Mouse (Mus musculus) liver, embryonic 14.5 days (tissue): ENCODE measurements around the gene Lhx5. TPM values are rescaled to one million over a fixed set of nuclear protein-coding genes. Genes with fewer than 3 reads are reported as not detected.

Experiments
- ATAC-seq: fragments of 200-750 bp; cut with Nextera tagmentation; 2 replicates; pipeline ENCODE4 v1.8.0; 2017; ENCODE audit warnings: moderate number of reproducible peaks, mild to moderate bottlenecking, moderate library complexity; ENCODE audit not compliant: insufficient read depth
- DNase-seq, 3 experiments: peaks; one replicate each; pipeline ENCODE4 v3.0.0-alpha.2; 2012 to 2013; ENCODE audit warnings: low read depth in 3 of 3, low spot score in 3 of 3
- H3K27ac ChIP-seq: fragments of 300-500 bp; sonication (generic); 2 replicates; pipeline ENCODE4 v1.5.1; 2014; ENCODE audit warnings: moderate library complexity, mild to moderate bottlenecking, control low read depth, inconsistent platforms
- H3K27me3 ChIP-seq: fragments of 300-500 bp; sonication (generic); 2 replicates; pipeline ENCODE4 v1.6.1; 2014; ENCODE audit warnings: mild to moderate bottlenecking, low read length, moderate library complexity; ENCODE audit not compliant: control insufficient read depth, insufficient read depth
- H3K36me3 ChIP-seq: fragments of 300-500 bp; sonication (generic); replicated peaks from 2 replicates; pipeline ENCODE4 v1.6.1; 2014; ENCODE audit warnings: low read depth; ENCODE audit not compliant: control insufficient read depth, insufficient read depth
- H3K4me1 ChIP-seq, 2 experiments: fragments of 200-500 bp in 1 of 2; fragments of 300-500 bp in 1 of 2; sonication (generic) in 1 of 2; replicated peaks; 2 replicates each; pipeline ENCODE4 v1.6.1; 2012 to 2014; ENCODE audit warnings: antibody characterized with exemption in 1 of 2, inconsistent platforms in 1 of 2, low read length in 1 of 2; ENCODE audit not compliant: control insufficient read depth in 2 of 2, insufficient read depth in 2 of 2
- H3K4me2 ChIP-seq: fragments of 300-500 bp; sonication (generic); 2 replicates; pipeline ENCODE4 v1.6.1; 2014; ENCODE audit warnings: low read depth, mild to moderate bottlenecking, control low read depth, moderate library complexity
- H3K4me3 ChIP-seq, 2 experiments: fragments of 200-500 bp in 1 of 2; fragments of 300-500 bp in 1 of 2; sonication (generic) in 1 of 2; 2 replicates each; pipeline ENCODE4 v1.5.1; 2012 to 2014; ENCODE audit warnings: low read depth in 2 of 2, low read length in 2 of 2, mild to moderate bottlenecking in 2 of 2, control low read depth in 1 of 2, inconsistent platforms in 1 of 2, moderate library complexity in 1 of 2; ENCODE audit not compliant: insufficient read depth in 1 of 2
- H3K9ac ChIP-seq: fragments of 300-500 bp; sonication (generic); replicated peaks from 2 replicates; pipeline ENCODE4 v1.6.1; 2014; ENCODE audit warnings: mild to moderate bottlenecking, control low read depth, moderate library complexity
- H3K9me3 ChIP-seq: fragments of 300-500 bp; sonication (generic); 2 replicates; pipeline ENCODE4 v1.6.1; 2016; ENCODE audit warnings: low read length, mixed read lengths; ENCODE audit not compliant: control insufficient read depth
- CTCF ChIP-seq: IDR thresholded peaks from 2 replicates; pipeline ENCODE4 v1.5.1; 2016; ENCODE audit warnings: antibody characterized with exemption, low read depth, control low read depth
- EP300 ChIP-seq: IDR thresholded peaks from 2 replicates; pipeline ENCODE4 v1.6.1; 2016; ENCODE audit warnings: antibody characterized with exemption, low read depth
- WGBS: fragments of 180-500 bp; shearing (Covaris S2); extraction: QIAGEN DNeasy Blood & Tissue Kit; methylation state at CpG from one replicate; pipeline ENCODE4 v1.1.7; 2014; ENCODE audit not compliant: insufficient replicate concordance; 5-methylcytosine and 5-hydroxymethylcytosine counted together
- polyA plus RNA-seq, 2 experiments: library from polyadenylated mRNA; depleted of rRNA in 1 of 2; stranded (reverse) in 1 of 2; unstranded in 1 of 2; fragments of >200 nt; fragmentation: Nextera tagmentation in 1 of 2; extraction: Ambion mirVana in 1 of 2; gene quantifications; 2 replicates each; pipeline versions ENCODE4 v1.2.1 to v1.2.3; 2012 to 2014

Gene Lhx5
- polyA plus RNA-seq, 2 experiments, result not detected

DNA sequence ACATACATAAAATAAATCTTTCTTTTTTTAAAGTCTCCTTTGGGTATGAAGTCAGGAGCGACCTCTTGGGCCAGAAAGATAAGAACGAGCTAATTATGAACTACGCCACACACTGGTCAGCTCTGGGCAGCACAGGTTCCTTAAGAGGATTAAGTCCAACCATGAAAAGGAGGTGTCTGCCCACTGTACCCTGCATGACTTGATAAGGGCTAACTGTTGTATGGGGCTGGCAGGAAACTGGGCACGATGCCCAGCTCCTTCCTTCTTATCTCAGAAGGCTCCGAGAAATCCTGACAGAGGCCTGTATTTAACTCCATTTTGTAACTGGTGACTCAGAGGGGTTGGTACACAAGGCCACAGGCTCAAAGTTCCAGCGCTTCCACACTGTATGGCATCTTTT lies 34.4 kb downstream of the Lhx5 start:
- Histone ChIP-seq H3K9me3 (no peaks in the 10 kb centered on the region), H3K27me3 (peaks cover 2% of the 10 kb centered on the region; the same call in 1 of the 2 replicates), H3K4me3 (no peak overlapping the region), H3K4me2 (no peak overlapping the region), H3K27ac (no peak overlapping the region), H3K36me3 (no peaks in the 10 kb centered on the region), H3K9ac (no peak overlapping the region), H3K4me1 (no peaks in the 10 kb centered on the region)
- 45% methylated on average over 6 of the region's 6 CpGs for WGBS
- TF ChIP-seq EP300 (no peak), CTCF (0 out of 2 replicates have a peak, but pooled peaks have one; percentile 10)
- ATAC-seq (peak; percentile 39; the same call in 1 of the 2 replicates), DNase-seq (no peak)

DNA sequence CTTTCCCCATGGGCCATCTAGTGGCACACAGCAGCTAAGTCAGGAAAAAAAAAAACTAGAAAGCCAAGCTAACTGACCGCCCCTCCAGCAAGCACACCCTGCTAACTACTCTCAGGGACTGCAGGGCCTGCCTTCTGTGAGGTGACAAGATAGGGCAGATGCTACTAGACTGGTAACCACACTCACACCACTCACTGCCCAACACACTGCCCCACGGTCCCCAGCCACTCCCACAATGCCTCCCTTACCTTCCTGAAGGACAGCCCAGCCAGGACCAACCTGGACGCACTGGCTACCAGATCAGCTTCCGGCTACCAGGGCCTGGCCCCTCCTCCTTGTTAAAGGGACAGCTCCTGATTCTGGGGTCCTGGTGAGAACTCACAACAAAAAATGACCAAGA lies 35.5 kb downstream of the Lhx5 start:
- H3K9me3 ChIP-seq, result no peaks in the 10 kb centered on the region
- no peak overlapping the region for H3K27ac ChIP-seq
- TF ChIP-seq EP300, result no peak
- TF ChIP-seq CTCF, result no peak
- H3K4me1 ChIP-seq, result no peaks in the 10 kb centered on the region
- ATAC-seq (no peak), DNase-seq (no peak)
- 21% methylated on average over 4 of the region's 4 CpGs for WGBS
- peak overlapping the region in 1 of 2 experiments; percentile 21; a peak in 1 of 4 replicates for H3K4me3 ChIP-seq
- H3K27me3 ChIP-seq, result peaks cover 2% of the 10 kb centered on the region; the same call in 1 of the 2 replicates
- H3K9ac ChIP-seq, result no peak overlapping the region
- H3K4me2 ChIP-seq, result no peak overlapping the region
- no peaks in the 10 kb centered on the region for H3K36me3 ChIP-seq

DNA sequence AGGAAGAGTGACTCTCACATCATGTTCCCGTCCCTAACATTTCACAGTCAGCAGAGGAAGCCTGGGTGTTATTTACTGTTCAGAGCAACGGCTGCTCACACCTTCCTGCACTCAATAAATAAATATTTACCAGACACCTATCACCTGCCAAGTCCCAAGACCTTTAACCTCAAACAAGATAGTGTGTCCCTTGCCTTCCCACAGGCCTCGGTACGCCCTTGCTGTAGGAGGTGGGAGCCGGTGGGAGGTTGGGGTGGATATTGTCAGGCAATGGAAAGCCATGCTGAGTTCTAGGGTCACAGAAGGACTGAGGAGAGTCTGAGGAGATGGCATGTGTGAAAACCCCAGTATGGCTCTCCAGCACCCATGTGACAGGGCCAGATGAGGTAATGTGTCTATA lies 36.8 kb downstream of the Lhx5 start:
- peaks cover 2% of the 10 kb centered on the region; the same call in 1 of the 2 replicates for H3K27me3 ChIP-seq
- no peaks in the 10 kb centered on the region for H3K4me1 ChIP-seq
- H3K27ac ChIP-seq, result no peak overlapping the region
- DNase-seq (no peak), ATAC-seq (no peak)
- 58% methylated on average over 5 of the region's 5 CpGs for WGBS
- TF ChIP-seq CTCF (no peak), EP300 (no peak)
- H3K4me2 ChIP-seq, result no peak overlapping the region
- no peak overlapping the region for H3K9ac ChIP-seq
- H3K36me3 ChIP-seq, result no peaks in the 10 kb centered on the region
- no peaks in the 10 kb centered on the region for H3K9me3 ChIP-seq
- H3K4me3 ChIP-seq, result no peak overlapping the region

DNA sequence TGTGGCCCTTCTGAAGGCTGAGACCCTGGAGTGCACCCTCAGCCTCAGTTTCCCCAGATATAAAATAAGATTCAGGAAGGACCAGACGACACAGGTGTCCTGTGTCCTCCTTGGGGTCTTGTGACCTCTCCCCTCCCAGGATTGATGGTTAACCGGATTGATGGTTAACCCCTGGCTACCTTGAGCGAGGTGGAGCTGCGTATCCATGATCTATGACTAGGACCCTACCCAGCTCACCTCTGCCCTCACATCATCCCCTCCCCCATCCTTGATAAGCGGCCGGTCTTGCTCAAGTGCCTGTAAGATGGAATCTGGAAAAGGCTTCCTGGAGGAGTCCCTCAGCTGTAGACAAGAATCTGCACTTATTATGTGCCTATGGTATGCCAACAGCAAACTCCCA lies 37.3 kb downstream of the Lhx5 start:
- Histone ChIP-seq H3K4me1 (no peaks in the 10 kb centered on the region), H3K36me3 (no peaks in the 10 kb centered on the region), H3K4me2 (no peak overlapping the region), H3K9me3 (no peaks in the 10 kb centered on the region), H3K9ac (no peak overlapping the region), H3K27ac (no peak overlapping the region), H3K4me3 (no peak overlapping the region), H3K27me3 (peaks cover under 1% of the 10 kb centered on the region; the same call in 1 of the 2 replicates)
- no peak for TF ChIP-seq EP300
- TF ChIP-seq CTCF, result no peak
- 68% methylated on average over 6 of the region's 6 CpGs for WGBS
- no peak for DNase-seq
- ATAC-seq, result no peak

DNA sequence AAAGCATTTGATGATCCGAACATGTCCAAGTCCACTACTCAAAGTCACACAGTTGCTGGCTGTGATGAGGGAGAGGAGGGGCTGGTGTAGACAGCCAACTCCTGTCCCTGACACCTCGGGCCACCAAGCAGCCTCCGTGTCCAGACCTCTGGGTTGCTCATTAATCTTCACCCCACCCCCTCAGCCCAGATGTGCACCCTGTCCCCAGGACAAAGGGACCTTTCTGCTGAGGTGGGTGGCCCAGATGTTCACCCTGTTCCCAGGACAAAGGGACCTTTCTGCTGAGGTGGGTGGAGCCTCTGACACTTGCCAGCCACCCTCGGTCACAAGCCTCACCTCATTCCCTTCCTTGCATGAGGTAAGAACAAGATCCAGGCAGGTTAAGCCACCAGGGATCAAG lies 40.0 kb downstream of the Lhx5 start:
- Histone ChIP-seq H3K9me3 (no peaks in the 10 kb centered on the region), H3K4me1 (no peaks in the 10 kb centered on the region), H3K4me3 (no peak overlapping the region), H3K27ac (no peak overlapping the region), H3K27me3 (no peaks in the 10 kb centered on the region; the same call in 1 of the 2 replicates), H3K4me2 (no peak overlapping the region), H3K36me3 (no peaks in the 10 kb centered on the region), H3K9ac (no peak overlapping the region)
- no peak for ATAC-seq
- DNase-seq, result no peak
- 44% methylated on average over 4 of the region's 4 CpGs for WGBS
- TF ChIP-seq EP300 (no peak), CTCF (no peak)
